In the genomic region with DNA sequence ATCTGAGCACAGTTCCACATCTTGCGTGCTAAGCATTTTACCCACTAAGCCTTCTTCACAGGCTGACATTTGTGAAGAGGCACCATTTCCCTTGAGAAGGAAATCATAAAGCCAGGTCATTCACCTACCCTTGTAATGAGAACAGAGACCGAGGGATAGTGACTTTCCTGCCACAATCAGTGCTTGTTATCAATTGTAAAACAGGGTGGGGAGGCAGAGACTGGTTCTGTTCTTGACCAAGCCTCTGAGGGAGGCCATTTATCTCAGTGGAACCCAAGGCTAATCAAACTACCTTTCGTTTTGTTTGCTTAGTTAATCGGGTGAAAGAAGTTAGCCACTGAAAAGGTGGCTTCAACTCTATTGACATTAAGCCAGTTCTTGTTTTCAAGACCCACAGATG, we compare ENCODE assay signal across 18 mouse cellular contexts. TPM values are rescaled to one million over a fixed set of nuclear protein-coding genes. Genes with fewer than 3 reads are reported as not detected.
"Had no signal": no experiment of that assay in that cellular context is flagged by ENCODE, and none has a peak within 500 bp of the region (broad histone marks: within the 10 kb centered on the region; RNA-seq: fewer than 3 reads in every experiment).

No protein-coding gene starts in this region.

- ATAC-seq: liver, postnatal 0 days; lung, postnatal 0 days; midbrain, embryonic 13.5 days; midbrain, embryonic 15.5 days had no signal

- DNase-seq: liver, postnatal 0 days; lung, adult 2 months; lung, postnatal 14 days; lung, postnatal 36 days; right cerebral cortex, postnatal 14 days; spleen, adult 18-20 months; thymus, adult 18-20 months; thymus, postnatal 25 days; thymus, postnatal 4 days had no signal

- H3K27ac ChIP-seq: liver, embryonic 15.5 days; lung, embryonic 15.5 days; macrophage; midbrain, embryonic 13.5 days; midbrain, embryonic 15.5 days; neural tube, embryonic 12.5 days had no signal

- H3K4me3 ChIP-seq: liver, embryonic 15.5 days; lung, embryonic 15.5 days; megakaryocyte, embryonic 14.5 days; midbrain, embryonic 13.5 days; midbrain, embryonic 15.5 days; neural tube, embryonic 12.5 days had no signal

- H3K36me3 ChIP-seq: liver, embryonic 15.5 days; lung, embryonic 15.5 days; midbrain, embryonic 13.5 days; midbrain, embryonic 15.5 days; neural tube, embryonic 12.5 days had no signal

- H3K27me3 ChIP-seq: liver, embryonic 15.5 days; lung, embryonic 15.5 days; megakaryocyte, embryonic 14.5 days; midbrain, embryonic 13.5 days; midbrain, embryonic 15.5 days; neural tube, embryonic 12.5 days had no signal

- H3K9me3 ChIP-seq: liver, embryonic 15.5 days; lung, embryonic 15.5 days; midbrain, embryonic 13.5 days; midbrain, embryonic 15.5 days; neural tube, embryonic 12.5 days had no signal

- H3K4me2 ChIP-seq: liver, embryonic 15.5 days; lung, embryonic 15.5 days; midbrain, embryonic 11.5 days; midbrain, embryonic 13.5 days; midbrain, embryonic 15.5 days; neural tube, embryonic 12.5 days had no signal

- H3K4me1 ChIP-seq: liver, embryonic 15.5 days; lung, embryonic 15.5 days; megakaryocyte, embryonic 14.5 days; midbrain, embryonic 13.5 days; midbrain, embryonic 15.5 days; neural tube, embryonic 12.5 days had no signal

- H3K9ac ChIP-seq: liver, embryonic 15.5 days; liver, postnatal 0 days; lung, embryonic 15.5 days; midbrain, embryonic 13.5 days; midbrain, embryonic 15.5 days; neural tube, embryonic 12.5 days had no signal

RNA-seq across cellular contexts. Expression of a gene that starts 23.3 kb away (rescaled TPM):
- polyA plus RNA-seq: liver, postnatal 0 days; macrophage; midbrain, embryonic 11.5 days; neural tube, embryonic 12.5 days had no signal
